Mouse (Mus musculus): Measurements from ENCODE around the gene Gdpd3. TPM values are rescaled to one million over a fixed set of nuclear protein-coding genes. Genes with fewer than 3 reads are reported as not detected.
A peak's percentile ranks its signal among the peaks of the same experiment; 100 is the strongest.

Gdpd3 gene
- polyA plus RNA-seq, 1 experiment from 2014 or later, result 1.8 TPM

DNA sequence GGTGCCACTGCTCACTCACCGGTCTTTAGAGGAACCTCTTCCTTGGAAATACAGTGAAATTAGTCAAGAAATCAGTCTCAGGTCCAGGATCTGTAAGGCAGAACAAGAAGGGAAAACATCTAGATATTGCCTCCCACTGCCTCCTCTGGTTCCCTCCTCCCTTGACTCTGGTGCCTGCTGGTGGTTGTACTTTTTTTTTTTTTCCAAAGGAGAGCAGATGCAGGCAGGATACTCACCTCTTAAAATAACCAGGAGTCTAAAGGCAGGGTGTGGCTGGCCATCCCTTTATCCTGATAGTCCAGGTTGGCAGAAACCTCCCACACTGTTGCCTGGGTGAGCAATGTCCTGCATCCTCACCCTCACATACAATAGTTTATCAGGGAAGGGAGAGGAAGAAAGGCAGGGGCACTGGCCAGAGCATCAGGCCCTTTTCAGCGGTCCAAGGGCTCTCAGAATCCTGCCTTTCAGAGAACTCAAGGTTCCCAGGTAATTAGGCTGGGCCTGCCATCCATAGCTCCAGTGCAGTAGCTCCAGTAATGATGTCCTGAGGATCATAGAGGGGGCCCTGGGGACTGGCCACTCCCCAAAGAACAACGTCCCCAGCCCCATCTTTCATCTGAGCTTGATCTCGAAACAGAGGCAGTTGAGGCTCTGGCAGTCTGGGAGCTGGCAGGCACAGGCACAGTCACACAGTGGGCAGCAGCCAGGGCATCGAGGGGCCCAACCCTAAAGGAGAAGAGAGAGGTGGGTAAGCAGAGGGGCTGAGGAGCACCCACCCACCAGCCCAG, 34.3 kb downstream of the Gdpd3 start:
- Histone ChIP-seq H3K9me3 (replicated peaks) (no peaks in the 10 kb centered on the region), H3K27me3 (no peaks in the 10 kb centered on the region), H3K4me2 (peak overlapping the region; percentile 75), H3K4me3 (replicated peaks) (peak overlapping the region; percentile 81), H3K27ac (peak overlapping the region; percentile 99), H3K36me3 (peaks cover 45% of the 10 kb centered on the region), H3K9ac (peak overlapping the region; percentile 64), H3K4me1 (peaks cover 42% of the 10 kb centered on the region)
- no peak for ATAC-seq (replicated peaks; ENCODE audit: low FRiP score)
- WGBS, result 45% methylated on average over 5 of the region's 5 CpGs

DNA sequence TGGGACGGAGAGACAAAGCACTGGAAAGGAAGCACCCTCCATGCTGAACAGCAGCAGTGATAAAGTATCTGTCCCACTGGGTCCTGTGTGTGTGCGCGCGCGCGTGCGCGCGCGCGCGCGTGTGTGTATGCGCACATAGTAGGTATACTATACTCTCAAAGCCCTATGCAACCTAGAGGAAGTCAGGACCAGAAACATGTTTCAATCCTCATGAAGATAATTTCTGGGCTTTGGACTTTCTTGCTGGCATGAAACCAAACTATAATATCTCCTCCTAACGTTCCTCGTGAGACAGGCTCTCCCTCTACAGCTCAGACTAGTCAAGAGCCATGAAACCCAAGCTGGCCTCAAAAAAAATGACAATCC, 34.9 kb downstream of the Gdpd3 start:
- Histone ChIP-seq H3K4me2 (no peak overlapping the region), H3K4me1 (peaks cover 36% of the 10 kb centered on the region), H3K9me3 (replicated peaks) (no peaks in the 10 kb centered on the region), H3K9ac (0 out of 2 replicates have a peak overlapping the region, but pooled peaks have one; percentile 16), H3K27ac (0 out of 2 replicates have a peak overlapping the region, but pooled peaks have one; percentile 99), H3K36me3 (peaks cover 43% of the 10 kb centered on the region), H3K27me3 (no peaks in the 10 kb centered on the region), H3K4me3 (replicated peaks) (no peak overlapping the region)
- ATAC-seq (replicated peaks; ENCODE audit: low FRiP score), result no peak
- WGBS, result 94% methylated on average over 16 of the region's 16 CpGs

DNA sequence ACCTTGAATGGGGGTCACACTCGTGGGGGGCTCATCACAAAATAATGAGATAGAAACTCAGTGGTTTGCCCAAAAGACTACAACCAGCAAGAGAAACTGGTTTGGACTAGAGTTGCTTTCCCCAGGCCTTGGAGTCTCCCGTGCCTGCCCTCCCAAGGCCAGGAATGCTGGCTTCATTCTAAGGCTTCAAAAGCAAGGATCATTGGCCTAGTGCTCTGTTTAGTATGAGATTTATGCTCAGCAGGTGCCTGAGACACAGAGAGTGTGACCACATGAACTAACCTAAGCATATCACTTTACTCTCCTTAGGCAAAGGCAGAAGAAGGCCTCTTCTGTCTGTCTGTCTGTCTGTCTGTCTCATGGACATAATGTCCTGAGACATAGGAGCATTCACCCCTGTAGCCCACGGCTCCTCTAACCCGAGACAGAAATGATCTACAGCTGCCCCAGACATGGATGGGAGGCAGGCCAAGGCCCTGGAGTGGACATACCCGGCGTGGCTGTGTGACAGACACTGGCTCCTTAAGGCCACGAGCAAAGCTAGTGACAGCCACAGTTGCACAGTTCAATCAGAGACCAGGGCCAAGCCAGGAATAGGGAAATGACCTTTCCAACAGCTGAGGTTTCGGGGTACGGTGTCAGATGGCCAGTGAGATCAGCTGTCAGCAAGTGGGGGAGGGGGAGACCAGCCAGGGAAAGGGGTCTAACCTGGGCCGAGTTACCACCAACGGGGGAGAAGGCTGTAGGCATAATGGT, 36.2 kb downstream of the Gdpd3 start:
- no peak overlapping the region for H3K27ac ChIP-seq
- ATAC-seq (replicated peaks; ENCODE audit: low FRiP score), result no peak
- H3K9ac ChIP-seq, result no peak overlapping the region
- peaks cover 29% of the 10 kb centered on the region for H3K4me1 ChIP-seq
- no peaks in the 10 kb centered on the region for H3K9me3 ChIP-seq (replicated peaks)
- H3K4me3 ChIP-seq (replicated peaks), result no peak overlapping the region
- H3K27me3 ChIP-seq, result no peaks in the 10 kb centered on the region
- no peak overlapping the region for H3K4me2 ChIP-seq
- peaks cover 36% of the 10 kb centered on the region for H3K36me3 ChIP-seq
- WGBS, result 71% methylated on average over 11 of the region's 11 CpGs

DNA sequence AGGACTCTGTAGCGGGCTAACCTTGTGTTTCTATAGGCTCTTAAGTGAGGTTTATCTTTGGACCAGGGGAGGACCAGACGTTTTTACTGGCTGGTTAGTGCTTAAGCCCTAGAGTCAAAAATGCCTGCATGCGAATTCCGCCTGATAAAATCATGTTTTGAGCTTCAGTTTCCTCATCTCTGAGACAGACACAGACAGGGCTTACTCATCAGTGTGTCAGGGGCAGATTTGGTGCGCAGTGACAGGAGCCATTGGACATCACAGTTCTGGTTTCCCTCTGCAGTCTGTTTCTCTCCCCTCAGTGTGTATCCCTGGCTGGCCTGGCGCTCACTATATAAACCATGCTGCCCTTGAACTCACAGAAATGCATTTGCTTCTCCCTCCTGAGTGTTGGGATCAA, 37.0 kb downstream of the Gdpd3 start:
- no peak for ATAC-seq (replicated peaks; ENCODE audit: low FRiP score)
- Histone ChIP-seq H3K27me3 (no peaks in the 10 kb centered on the region), H3K4me3 (replicated peaks) (no peak overlapping the region), H3K9me3 (replicated peaks) (no peaks in the 10 kb centered on the region), H3K4me1 (peaks cover 29% of the 10 kb centered on the region), H3K9ac (no peak overlapping the region), H3K4me2 (no peak overlapping the region), H3K36me3 (peaks cover 33% of the 10 kb centered on the region), H3K27ac (no peak overlapping the region)
- 90% methylated on average over 6 of the region's 6 CpGs for WGBS

DNA sequence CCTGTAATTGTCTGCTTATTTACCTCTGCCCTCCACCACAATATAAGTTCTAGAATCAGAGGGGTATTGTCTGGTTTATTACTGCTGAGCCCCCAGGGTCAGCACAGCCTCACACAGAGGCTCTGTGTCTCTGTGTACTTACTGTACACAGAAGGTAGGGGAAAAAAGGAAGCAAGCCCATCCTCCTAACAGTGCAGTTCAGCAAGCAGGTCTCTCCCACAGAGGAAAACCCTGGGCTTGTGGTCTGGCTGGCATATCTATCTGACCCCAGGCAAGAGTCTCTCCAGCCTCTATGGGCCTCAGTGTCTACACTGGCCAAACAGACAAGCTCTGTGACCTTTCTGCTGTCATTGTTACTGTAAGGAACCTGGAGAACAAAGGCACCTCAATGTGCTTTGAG, 37.6 kb downstream of the Gdpd3 start:
- no peak overlapping the region for H3K27ac ChIP-seq
- no peak overlapping the region for H3K4me2 ChIP-seq
- H3K36me3 ChIP-seq, result peaks cover 33% of the 10 kb centered on the region
- H3K4me1 ChIP-seq, result peaks cover 34% of the 10 kb centered on the region
- ATAC-seq (replicated peaks; ENCODE audit: low FRiP score), result no peak
- H3K9me3 ChIP-seq (replicated peaks), result no peaks in the 10 kb centered on the region
- no peak overlapping the region for H3K9ac ChIP-seq
- H3K4me3 ChIP-seq (replicated peaks), result no peak overlapping the region
- H3K27me3 ChIP-seq, result no peaks in the 10 kb centered on the region

DNA sequence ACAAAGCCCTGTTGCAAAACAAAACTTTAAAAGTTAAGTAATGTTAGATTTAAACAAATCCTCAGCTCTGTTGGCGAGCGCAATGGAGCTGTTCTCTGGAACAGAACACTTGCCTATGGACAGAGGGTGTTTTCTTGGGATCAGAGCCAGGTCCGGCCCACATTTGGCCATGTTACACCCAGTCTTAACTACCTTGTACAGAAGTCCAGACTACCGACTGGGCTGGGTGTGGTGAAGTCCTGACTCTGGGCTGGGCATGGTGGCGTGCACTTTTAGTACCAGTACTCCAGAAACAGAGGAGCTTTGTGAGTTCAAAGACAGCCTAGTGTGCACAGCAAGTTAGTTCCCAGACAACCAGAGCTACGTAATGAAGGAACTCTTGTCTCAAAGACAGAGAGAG, 40.8 kb downstream of the Gdpd3 start:
- Histone ChIP-seq H3K4me1 (peaks cover 30% of the 10 kb centered on the region), H3K4me2 (no peak overlapping the region), H3K4me3 (replicated peaks) (no peak overlapping the region), H3K9ac (no peak overlapping the region), H3K27me3 (no peaks in the 10 kb centered on the region), H3K27ac (no peak overlapping the region), H3K36me3 (peaks cover 33% of the 10 kb centered on the region), H3K9me3 (replicated peaks) (no peaks in the 10 kb centered on the region)
- ATAC-seq (replicated peaks; ENCODE audit: low FRiP score), result no peak
- 75% methylated on average over 6 of the region's 6 CpGs for WGBS

DNA sequence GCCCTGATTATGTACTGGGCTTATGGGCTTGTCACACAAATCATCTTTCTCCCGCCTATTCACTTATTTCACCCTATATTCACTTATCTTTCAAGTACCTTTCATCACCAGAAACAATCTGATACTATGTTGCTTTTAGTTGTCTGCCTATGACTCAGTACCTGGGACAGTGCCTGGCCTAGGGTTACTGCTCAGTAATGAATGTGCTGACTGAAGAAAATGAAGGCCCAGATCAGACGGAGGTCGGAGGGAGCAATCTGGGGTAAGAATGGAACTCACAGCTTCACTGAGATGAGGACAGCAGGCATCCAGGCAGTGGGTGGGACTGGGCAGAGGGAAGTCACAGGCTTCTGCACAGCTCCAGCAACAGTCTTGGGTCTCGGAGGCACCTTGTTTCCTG, 41.3 kb downstream of the Gdpd3 start:
- no peak overlapping the region for H3K9ac ChIP-seq
- H3K9me3 ChIP-seq (replicated peaks), result no peaks in the 10 kb centered on the region
- H3K36me3 ChIP-seq, result peaks cover 32% of the 10 kb centered on the region
- H3K4me2 ChIP-seq, result peak overlapping the region; percentile 89
- 57% methylated on average over 4 of the region's 4 CpGs for whole genome bisulfite sequencing
- H3K4me3 ChIP-seq (replicated peaks), result peak overlapping the region; percentile 75; the same call in 1 of the 2 replicates
- ATAC-seq (replicated peaks; ENCODE audit: low FRiP score), result no peak
- peaks cover 30% of the 10 kb centered on the region for H3K4me1 ChIP-seq
- H3K27me3 ChIP-seq, result no peaks in the 10 kb centered on the region
- H3K27ac ChIP-seq, result no peak overlapping the region

DNA sequence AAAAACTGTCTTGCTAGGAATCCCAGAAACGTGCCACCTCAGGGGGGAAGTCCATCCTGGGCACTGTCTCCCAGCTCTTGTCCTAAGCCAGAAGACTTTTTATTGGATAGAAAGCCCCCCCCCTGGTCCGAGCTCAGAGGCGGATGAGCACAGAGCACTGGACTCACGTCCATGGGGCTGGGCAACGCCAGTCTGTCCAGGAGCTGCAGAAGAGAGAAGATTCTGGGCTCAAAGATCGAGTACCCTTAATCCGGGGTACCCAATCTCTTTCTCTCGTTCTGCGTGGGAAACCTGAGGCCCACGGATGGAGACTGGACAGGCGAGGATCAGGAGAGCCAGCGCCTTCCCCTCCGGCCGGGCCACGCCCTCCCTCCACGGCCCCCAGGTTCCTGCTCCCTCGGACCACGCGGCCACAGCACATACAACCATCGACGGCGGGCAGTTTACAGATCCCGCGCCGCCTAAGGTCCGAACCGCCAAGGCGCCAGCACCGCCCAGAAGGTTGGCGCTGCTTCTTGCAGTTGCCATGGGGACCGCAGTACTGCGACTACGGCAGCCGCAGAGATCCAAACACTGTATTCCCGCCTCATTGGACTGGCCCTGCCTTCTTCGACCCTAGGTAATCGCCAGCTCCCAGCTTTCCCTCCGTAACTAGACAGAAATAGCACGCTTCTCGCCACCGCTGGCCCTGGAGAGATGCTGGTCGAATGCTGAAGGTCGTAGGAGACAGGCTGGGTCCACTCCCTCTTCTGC, 42.7 kb downstream of the Gdpd3 start:
- peak overlapping the region; percentile 79 for H3K27ac ChIP-seq
- no peaks in the 10 kb centered on the region for H3K9me3 ChIP-seq (replicated peaks)
- under 1% methylated on average over 43 of the region's 43 CpGs for WGBS
- H3K36me3 ChIP-seq, result peaks cover 18% of the 10 kb centered on the region
- peak; percentile 96 for ATAC-seq (replicated peaks; ENCODE audit: low FRiP score)
- peak overlapping the region; percentile 75 for H3K4me3 ChIP-seq (replicated peaks)
- peak overlapping the region; percentile 84 for H3K9ac ChIP-seq
- H3K27me3 ChIP-seq, result no peaks in the 10 kb centered on the region
- H3K4me1 ChIP-seq, result peaks cover 30% of the 10 kb centered on the region
- peak overlapping the region; percentile 89 for H3K4me2 ChIP-seq

DNA sequence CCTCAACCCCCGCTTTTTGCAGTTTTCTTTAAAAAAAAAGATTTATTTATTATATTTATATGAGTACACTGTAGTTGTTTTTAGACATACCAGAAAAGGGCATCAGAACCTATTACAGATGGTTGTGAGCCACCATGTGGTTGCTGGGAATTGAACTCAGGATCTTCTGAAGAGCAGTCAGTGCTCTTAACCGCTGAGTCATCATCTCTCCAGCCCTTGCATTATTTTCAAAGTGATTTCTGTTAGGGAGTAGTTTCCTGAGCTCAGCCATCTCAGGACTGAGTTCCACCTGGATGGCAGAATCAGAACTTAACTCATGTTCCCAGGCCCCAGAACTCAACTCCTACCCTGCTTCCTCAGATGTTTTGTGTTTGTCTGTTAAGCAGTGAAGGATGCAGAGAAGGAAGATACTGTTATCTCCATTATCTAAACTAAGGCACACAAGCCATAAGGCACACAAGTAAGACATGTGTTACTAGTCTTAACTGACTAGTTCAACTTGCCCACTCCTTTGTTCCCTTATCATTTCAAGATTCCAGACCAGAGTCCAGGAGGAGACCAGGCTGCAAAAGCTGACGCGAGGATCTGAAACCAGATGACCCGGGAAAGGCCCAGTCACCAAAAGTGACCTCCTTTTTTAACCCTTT, 43.7 kb downstream of the Gdpd3 start:
- peaks cover 30% of the 10 kb centered on the region for H3K4me1 ChIP-seq
- no peak for ATAC-seq (replicated peaks; ENCODE audit: low FRiP score)
- H3K9ac ChIP-seq, result peak overlapping the region; percentile 84
- no peaks in the 10 kb centered on the region for H3K27me3 ChIP-seq
- H3K9me3 ChIP-seq (replicated peaks), result no peaks in the 10 kb centered on the region
- 53% methylated on average over 5 of the region's 5 CpGs for WGBS
- H3K36me3 ChIP-seq, result peaks cover 13% of the 10 kb centered on the region
- H3K4me2 ChIP-seq, result peak overlapping the region; percentile 89
- H3K4me3 ChIP-seq (replicated peaks), result peak overlapping the region; percentile 75; the same call in 1 of the 2 replicates
- peak overlapping the region; percentile 79 for H3K27ac ChIP-seq

DNA sequence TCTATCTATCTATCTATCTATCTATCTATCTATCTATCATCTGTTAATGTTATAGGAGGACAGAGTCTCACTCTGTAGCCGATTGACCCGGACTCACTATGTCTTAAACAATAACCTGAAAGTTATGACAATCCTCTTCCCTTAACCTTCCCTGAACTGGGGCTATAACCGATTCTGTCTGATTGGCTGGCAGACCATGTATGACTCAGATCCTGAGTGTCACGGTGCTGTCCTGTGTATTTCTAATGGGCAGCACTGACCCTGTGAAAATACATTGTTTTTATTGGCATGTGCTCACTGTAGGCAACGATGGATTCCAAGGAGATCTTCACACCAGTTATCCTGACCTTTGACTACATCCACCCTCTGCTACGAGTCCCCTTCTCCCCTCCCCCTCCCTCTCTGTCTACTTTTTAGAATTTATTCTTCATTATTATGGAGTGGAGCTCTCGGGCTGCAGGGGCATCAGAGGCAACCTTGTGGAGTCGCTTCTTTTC, 49.6 kb downstream of the Gdpd3 start:
- Histone ChIP-seq H3K4me2 (no peak overlapping the region), H3K9ac (no peak overlapping the region), H3K4me3 (replicated peaks) (no peak overlapping the region), H3K27ac (no peak overlapping the region), H3K36me3 (no peaks in the 10 kb centered on the region), H3K27me3 (no peaks in the 10 kb centered on the region), H3K9me3 (replicated peaks) (no peaks in the 10 kb centered on the region), H3K4me1 (no peaks in the 10 kb centered on the region)
- WGBS, result 58% methylated on average over 8 of the region's 8 CpGs
- no peak for ATAC-seq (replicated peaks; ENCODE audit: low FRiP score)

DNA sequence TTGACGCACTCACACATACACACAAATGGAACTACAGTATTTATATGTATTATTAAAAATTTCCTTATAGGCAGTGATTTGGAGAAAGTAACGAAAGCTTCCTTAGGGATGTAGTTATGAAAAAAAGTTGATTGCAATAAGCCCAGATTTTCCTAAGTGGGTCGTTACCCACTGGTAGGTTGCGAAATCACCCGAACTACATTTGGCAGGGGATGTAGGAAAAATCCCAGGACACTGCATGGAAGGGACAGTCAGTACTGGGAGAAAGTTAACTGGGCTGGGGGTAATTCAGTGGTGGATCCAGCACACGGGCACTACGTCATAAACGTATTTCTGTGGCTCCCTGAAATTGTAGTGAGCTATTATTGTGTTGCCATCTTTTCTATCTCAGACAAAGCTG, 50.4 kb downstream of the Gdpd3 start:
- Histone ChIP-seq H3K4me3 (replicated peaks) (no peak overlapping the region), H3K27ac (no peak overlapping the region), H3K9ac (no peak overlapping the region), H3K9me3 (replicated peaks) (no peaks in the 10 kb centered on the region), H3K4me2 (no peak overlapping the region), H3K36me3 (no peaks in the 10 kb centered on the region), H3K27me3 (0 out of 2 replicates have a peak, but pooled peaks cover 2% of the 10 kb centered on the region), H3K4me1 (no peaks in the 10 kb centered on the region)
- ATAC-seq (replicated peaks; ENCODE audit: low FRiP score), result no peak
- 85% methylated on average over 8 of the region's 8 CpGs for WGBS
